Mouse (Mus musculus): ENCODE data around the gene Clic5. TPM values are rescaled to one million over a fixed set of nuclear protein-coding genes. Genes with fewer than 3 reads are reported as not detected.

The Clic5 gene
- polyA plus RNA-seq, 1 experiment from 2014 or later: 0.29 TPM

DNA sequence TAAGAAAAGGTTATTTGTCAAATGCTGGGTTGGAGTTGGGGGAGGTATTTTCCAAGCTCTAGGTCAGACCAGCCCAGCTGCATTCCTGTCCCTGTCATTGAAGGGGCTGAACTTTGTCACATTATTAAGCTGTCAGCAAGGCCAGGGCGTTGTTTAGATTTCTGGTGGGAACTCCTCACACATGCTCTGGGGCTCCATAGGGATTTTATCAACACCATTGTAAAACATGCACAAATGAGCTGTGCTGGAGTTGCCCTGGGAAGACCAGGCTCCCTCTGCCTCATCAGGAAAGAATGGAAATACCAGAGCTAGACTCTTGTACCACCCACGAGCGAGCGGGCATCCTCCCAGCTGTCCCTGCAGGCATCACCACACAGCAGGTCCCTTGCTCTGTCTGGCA lies 112.3 kb downstream of the Clic5 start:
- Histone ChIP-seq H3K9me3 (no peaks in the 10 kb centered on the region), H3K27ac (peak overlapping the region; percentile 67), H3K4me1 (replicated peaks) (peaks cover 23% of the 10 kb centered on the region), H3K4me3 (no peak overlapping the region), H3K27me3 (ENCODE audit: insufficient read depth, poor library complexity, severe bottlenecking) (no peaks in the 10 kb centered on the region), H3K36me3 (no peaks in the 10 kb centered on the region)
- 33% methylated on average over 4 of the region's 4 CpGs for WGBS
- peak; percentile 51 for DNase-seq (ENCODE audit: low spot score)

DNA sequence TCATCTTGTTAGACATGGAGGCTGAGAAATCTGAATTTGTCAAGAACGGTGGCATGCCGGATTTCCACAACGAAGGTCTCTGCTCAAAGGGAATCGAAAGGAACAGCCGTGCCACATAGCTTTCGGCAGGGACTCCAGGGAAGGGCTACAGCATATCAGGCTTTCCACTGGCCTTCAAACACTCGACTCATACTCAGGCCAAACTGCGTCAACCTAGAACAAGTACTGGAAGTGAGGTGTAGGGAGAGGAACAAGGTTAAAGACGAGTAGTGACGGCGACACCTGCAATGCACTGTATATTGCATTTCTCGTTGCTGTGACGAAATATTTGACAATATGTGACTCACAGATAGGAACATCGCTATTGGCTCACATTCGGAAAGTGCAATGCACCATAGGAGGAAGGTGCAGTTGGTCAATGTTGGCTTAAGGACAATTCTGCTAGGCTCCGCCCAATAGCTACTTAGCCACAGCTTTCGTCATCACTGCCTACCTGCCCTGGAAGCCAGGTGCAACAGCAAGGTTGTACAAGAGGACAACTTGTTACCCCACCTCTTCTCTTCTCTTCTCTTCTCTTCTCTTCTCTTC lies 112.9 kb downstream of the Clic5 start:
- peak overlapping the region; percentile 67 for H3K27ac ChIP-seq
- DNase-seq (ENCODE audit: low spot score): no peak
- no peak overlapping the region for H3K4me3 ChIP-seq
- no peaks in the 10 kb centered on the region for H3K9me3 ChIP-seq
- H3K27me3 ChIP-seq (ENCODE audit: insufficient read depth, poor library complexity, severe bottlenecking): no peaks in the 10 kb centered on the region
- no peaks in the 10 kb centered on the region for H3K36me3 ChIP-seq
- WGBS: 83% methylated on average over 17 of the region's 17 CpGs
- peaks cover 23% of the 10 kb centered on the region for H3K4me1 ChIP-seq (replicated peaks)

DNA sequence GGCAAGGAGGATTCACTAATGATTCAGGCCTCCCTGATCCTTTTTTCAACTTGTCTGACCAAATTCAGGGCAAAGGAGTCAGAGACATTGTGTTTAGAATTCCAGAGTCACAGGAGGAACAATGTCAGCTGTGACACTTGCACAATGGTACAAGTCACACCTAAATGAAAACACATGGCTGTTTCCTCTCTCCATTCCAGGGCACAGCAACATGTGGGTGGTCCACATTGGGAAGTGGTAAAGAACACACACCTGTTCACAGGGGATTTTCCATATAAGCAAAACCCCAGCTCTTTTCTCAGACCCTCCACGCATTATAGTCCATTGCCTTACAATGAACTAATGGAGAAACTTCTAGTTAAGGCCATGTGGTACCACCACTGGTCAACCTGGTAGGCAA lies 115.7 kb downstream of the Clic5 start:
- Histone ChIP-seq H3K4me1 (replicated peaks) (peaks cover 23% of the 10 kb centered on the region), H3K36me3 (no peaks in the 10 kb centered on the region), H3K9me3 (no peaks in the 10 kb centered on the region), H3K4me3 (no peak overlapping the region), H3K27ac (no peak overlapping the region), H3K27me3 (ENCODE audit: insufficient read depth, poor library complexity, severe bottlenecking) (no peaks in the 10 kb centered on the region)
- 85% methylated on average over 1 of the region's 1 CpGs for WGBS
- DNase-seq (ENCODE audit: low spot score): no peak

DNA sequence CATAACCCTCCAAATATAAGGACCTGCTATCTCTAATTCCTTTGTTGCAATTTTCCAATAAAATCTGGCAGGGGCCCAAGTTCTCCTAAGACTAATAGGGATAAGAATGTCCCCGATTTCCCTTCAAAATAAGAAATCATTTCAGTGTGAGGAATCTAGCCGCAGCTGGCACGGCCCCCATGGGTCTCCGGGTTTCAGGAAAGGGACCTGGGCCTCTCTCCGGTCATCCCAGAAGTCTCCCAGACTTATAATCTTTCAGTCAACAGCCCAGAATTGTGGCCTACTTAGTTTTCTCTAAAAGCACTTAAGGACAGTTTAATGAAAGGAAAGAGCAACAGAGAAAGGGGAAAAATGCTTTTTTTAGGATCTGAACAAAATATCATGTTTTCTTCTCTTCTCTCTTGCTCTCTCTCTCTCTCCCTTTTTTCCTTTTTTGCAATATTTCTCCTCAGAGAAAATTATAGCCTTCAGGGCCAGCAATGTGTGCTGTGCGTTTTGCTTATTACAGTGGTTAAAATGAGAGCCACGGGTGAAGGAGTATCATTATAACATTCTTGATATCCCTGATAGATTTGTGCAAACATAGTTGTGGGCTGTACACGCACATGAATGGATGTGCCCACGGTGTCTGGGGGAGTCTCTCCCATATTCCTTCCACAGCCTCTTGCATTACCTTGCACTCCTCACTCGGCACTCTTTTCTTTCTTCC lies 121.7 kb downstream of the Clic5 start:
- Histone ChIP-seq H3K4me1 (replicated peaks) (no peaks in the 10 kb centered on the region), H3K27me3 (ENCODE audit: insufficient read depth, poor library complexity, severe bottlenecking) (no peaks in the 10 kb centered on the region), H3K27ac (no peak overlapping the region), H3K4me3 (no peak overlapping the region), H3K36me3 (no peaks in the 10 kb centered on the region), H3K9me3 (no peaks in the 10 kb centered on the region)
- 87% methylated on average over 10 of the region's 10 CpGs for WGBS
- no peak for DNase-seq (ENCODE audit: low spot score)

DNA sequence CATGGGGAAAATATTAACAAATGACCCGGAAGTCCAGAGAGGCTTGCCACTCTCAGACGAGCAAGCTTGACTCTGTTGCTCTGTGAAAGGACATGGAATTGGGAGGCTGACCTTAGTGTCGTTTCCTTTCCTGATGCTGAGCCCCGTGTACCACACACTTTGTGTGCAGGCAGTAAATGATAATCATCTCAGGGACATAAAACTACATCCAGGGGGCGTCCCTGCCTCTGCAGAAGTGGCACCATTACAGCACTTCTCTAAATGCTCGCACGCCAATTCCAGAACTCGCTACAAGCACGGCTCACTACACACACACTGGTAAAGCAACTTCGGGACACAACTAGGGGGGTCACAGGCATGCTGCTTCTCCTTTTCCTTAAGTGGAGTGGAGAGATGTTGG lies 136.9 kb downstream of the Clic5 start:
- Histone ChIP-seq H3K36me3 (no peaks in the 10 kb centered on the region), H3K4me1 (replicated peaks) (peaks cover 19% of the 10 kb centered on the region), H3K27me3 (ENCODE audit: insufficient read depth, poor library complexity, severe bottlenecking) (no peaks in the 10 kb centered on the region), H3K27ac (no peak overlapping the region), H3K9me3 (no peaks in the 10 kb centered on the region), H3K4me3 (no peak overlapping the region)
- DNase-seq (ENCODE audit: low spot score): no peak
- WGBS: 85% methylated on average over 10 of the region's 10 CpGs

DNA sequence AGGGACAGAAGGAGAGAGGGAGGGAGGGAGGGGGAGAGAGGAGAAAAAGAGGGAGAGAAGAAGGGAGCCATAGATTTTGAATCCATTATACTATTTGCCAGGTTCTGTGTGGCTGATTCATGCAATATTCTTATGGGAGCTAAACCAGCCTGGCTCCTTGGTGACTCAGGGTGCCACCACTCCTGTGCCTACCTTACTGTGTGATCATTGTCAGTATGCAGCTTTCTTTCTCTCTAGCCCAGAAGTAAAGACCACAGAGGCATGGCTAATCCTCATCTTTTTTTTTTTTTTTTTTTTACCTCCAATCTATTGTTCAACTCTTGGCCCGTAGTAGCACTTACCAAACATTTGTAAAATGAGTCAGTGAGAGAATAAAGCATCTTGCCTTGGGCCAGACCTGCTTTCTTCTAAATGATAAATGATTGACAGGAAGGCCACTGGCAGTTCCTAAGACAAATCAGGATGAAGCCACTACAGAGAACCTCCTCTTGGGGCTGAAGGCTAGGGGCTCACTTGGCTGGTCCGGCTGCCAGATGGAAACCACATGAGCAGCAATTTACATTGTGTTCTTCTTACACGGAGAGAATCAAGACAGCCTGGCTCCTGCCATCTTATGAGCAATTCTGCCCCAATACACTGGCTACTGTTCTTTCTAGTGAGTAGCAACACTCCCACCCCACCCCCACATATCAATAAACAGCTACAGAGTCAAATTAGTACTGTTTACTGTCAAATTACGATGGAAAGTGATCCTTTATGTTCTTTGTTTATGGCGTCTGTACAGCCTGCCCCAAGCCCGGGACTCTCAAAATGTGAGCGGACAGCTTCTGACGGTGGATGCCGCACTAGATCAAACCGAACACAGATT lies 139.1 kb downstream of the Clic5 start:
- peak; percentile 14 for DNase-seq (ENCODE audit: low spot score)
- H3K36me3 ChIP-seq: no peaks in the 10 kb centered on the region
- no peak overlapping the region for H3K4me3 ChIP-seq
- H3K27me3 ChIP-seq (ENCODE audit: insufficient read depth, poor library complexity, severe bottlenecking): no peaks in the 10 kb centered on the region
- 65% methylated on average over 10 of the region's 10 CpGs for whole genome bisulfite sequencing
- no peaks in the 10 kb centered on the region for H3K9me3 ChIP-seq
- peaks cover 14% of the 10 kb centered on the region for H3K4me1 ChIP-seq (replicated peaks)
- H3K27ac ChIP-seq: peak overlapping the region; percentile 50; the same call in 1 of the 2 replicates

DNA sequence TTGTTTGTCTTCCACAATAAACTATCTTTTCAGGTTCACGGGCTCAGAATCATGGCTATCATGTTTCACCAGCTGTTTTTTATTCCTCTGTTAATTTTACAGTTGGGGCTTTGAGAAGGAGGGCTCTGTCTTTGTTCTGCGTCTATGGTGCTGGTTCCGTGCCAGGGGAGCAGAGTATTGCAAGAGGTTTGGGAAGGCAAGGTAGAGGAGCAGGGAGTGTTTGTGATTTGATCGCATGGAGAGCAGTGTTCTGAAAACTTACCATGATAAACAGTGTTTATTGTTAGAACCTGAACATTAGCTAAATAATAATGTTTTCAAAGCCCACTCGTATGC lies 139.7 kb downstream of the Clic5 start:
- peaks cover 14% of the 10 kb centered on the region for H3K4me1 ChIP-seq (replicated peaks)
- H3K36me3 ChIP-seq: no peaks in the 10 kb centered on the region
- DNase-seq (ENCODE audit: low spot score): no peak
- 78% methylated on average over 5 of the region's 5 CpGs for WGBS
- H3K9me3 ChIP-seq: no peaks in the 10 kb centered on the region
- H3K4me3 ChIP-seq: no peak overlapping the region
- H3K27me3 ChIP-seq (ENCODE audit: insufficient read depth, poor library complexity, severe bottlenecking): no peaks in the 10 kb centered on the region
- peak overlapping the region; percentile 50; the same call in 1 of the 2 replicates for H3K27ac ChIP-seq

Other genes with a start within 250 kb of the Clic5 start
- 9.2 and 17.1 TPM in 2 replicates for gene Enpp5, start 109.8 kb upstream of the Clic5 start, polyA plus RNA-seq (2016; fragmentation: Nextera tagmentation; extraction: Ambion mirVana)
- 2.1 and 2.3 TPM in 2 replicates for gene Enpp4, start 82.8 kb upstream of the Clic5 start, polyA plus RNA-seq (2016; fragmentation: Nextera tagmentation; extraction: Ambion mirVana)